Mouse (Mus musculus) layer of hippocampus, adult 2 months (tissue): ENCODE measurements around the gene Mok. TPM values are rescaled to one million over a fixed set of nuclear protein-coding genes. Genes with fewer than 3 reads are reported as not detected.

Experiments used
- DNase-seq, 2 experiments: peaks; one replicate each; pipeline ENCODE4 v3.0.0; 2022; ENCODE audit warnings: low spot score in 2 of 2
- H3K27ac ChIP-seq: fragments of 200-600 bp; 2 replicates; pipeline ENCODE4 v1.8.1; 2022
- H3K4me3 ChIP-seq: fragments of 200-600 bp; 2 replicates; pipeline ENCODE4 v1.8.1; 2022; ENCODE audit warnings: mild to moderate bottlenecking
- CTCF ChIP-seq: fragments of 200-600 bp; conservative IDR thresholded peaks from 2 replicates; pipeline ENCODE4 v1.8.1; 2022; ENCODE audit warnings: antibody characterized with exemption, mild to moderate bottlenecking, moderate library complexity
- total RNA-seq, 2 experiments: library from RNA; stranded (reverse); gene quantifications; 2 replicates each; pipeline ENCODE4 v1.2.3; 2021

Gene Mok
- total RNA-seq, 2 experiments from 2014 or later, result 10.4 to 13.7 TPM

DNA sequence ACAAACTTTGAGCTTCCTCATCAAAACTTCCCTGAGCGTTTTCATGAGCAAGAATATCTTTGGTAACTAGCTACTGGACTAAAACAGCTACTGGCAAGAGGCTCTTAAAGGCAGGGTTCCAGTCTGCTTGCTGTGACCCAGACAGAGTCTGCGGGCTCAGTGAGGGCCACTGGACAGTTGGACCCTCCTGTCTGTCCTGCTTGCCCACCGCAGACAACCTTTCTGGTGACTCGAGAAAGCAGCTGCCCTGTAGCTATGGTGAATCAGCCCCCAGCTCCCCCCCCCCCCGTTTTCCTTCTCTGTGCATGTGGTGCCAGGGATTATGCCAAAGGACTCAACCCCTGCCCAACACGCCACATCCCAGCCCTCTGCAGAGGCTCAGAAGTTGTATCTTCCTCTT is 43.5 kb downstream of the Mok start:
- H3K27ac ChIP-seq, result peak overlapping the region; percentile 39; the same call in 1 of the 2 replicates
- no peak overlapping the region for H3K4me3 ChIP-seq
- no peak for TF ChIP-seq CTCF
- no peak for DNase-seq

DNA sequence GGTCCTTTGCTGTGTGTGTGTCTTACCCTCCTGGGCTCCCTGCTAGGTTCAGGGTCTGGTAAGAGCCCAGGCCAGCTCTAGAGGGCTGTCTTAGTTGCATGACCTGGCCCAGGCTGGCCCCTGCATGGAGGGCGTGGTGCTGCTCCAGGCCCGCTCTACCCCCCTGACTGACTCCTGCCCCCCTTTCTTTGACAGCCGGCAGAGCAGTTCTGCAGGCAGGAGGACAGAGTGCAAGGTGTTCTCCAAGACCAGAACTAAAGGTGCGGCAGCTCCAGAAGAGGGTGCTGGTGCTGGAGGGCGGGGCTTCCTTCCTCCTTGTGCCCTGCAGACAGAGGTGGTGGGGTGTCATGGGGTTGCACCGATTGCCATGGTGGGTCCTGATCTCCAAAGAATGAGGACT is 44.0 kb downstream of the Mok start:
- no peak for DNase-seq
- TF ChIP-seq CTCF, result no peak
- H3K4me3 ChIP-seq, result no peak overlapping the region
- peak overlapping the region; percentile 39; the same call in 1 of the 2 replicates for H3K27ac ChIP-seq

DNA sequence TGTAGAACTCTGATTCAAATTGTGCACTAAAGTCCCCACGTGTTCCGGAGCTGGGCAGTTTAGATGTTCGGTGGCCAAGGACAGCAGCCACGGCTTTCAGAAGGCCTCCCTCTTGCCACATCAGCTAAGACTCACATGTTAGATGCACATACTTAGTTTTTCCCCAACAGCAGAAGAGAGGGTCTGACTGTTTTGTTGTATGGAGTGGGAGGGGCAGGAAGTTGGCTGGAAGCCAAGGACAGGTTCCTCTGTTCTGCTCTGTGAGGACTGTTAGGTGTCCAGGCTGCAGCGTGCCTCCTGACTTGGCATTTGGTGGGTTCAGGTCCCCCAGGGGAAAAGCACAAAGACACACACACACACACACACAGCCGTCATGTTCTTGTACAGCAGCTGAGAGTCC is 45.7 kb downstream of the Mok start:
- no peak for TF ChIP-seq CTCF
- no peak overlapping the region for H3K4me3 ChIP-seq
- no peak overlapping the region for H3K27ac ChIP-seq

DNA sequence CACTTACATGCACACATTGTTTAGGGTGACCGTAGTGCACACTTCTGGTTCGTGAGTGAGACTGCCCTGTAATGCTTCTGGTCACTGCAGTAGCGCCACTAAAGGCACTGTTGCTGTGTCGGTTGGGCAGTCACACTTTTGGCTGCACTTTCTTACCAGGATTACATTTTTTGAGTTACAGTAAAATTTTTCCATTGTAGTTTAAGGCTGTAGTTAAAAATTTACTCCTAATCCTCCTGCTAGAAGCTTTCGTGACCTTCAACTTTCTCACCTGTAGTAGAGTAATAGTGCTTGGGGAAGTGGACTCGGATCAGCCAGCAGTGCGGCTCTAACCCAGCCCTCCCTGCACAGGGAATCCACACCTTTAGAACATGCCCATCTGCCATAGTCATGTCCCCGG is 49.7 kb downstream of the Mok start:
- DNase-seq, result no peak
- TF ChIP-seq CTCF, result no peak
- peak overlapping the region; percentile 24; the same call in 1 of the 2 replicates for H3K27ac ChIP-seq
- H3K4me3 ChIP-seq, result no peak overlapping the region

More for the DNA sequence above, 45.7 kb downstream of the Mok start:
- DNase-seq, result no peak

DNA sequence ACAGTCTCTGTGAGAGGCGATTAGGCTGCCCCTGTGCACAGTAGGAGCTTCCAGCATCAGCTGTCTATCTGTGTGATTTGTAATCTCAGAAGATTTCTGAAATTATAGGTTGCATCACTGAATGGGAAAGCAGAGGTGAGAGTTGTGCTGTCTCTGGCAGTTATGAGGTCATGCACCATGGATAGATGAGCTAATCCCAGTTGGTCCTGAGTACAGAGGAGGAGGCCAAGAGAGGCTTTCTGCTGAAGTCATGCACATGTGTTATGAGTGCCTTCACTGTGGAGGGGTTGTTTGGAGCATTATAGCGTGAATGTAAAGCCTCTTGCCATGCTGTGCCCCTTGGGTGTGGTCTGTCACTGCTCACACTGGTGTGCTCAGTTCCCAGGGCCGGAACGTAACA is 50.2 kb downstream of the Mok start:
- Histone ChIP-seq H3K27ac (peak overlapping the region; percentile 24; the same call in 1 of the 2 replicates), H3K4me3 (no peak overlapping the region)
- no peak for TF ChIP-seq CTCF
- DNase-seq, result no peak

DNA sequence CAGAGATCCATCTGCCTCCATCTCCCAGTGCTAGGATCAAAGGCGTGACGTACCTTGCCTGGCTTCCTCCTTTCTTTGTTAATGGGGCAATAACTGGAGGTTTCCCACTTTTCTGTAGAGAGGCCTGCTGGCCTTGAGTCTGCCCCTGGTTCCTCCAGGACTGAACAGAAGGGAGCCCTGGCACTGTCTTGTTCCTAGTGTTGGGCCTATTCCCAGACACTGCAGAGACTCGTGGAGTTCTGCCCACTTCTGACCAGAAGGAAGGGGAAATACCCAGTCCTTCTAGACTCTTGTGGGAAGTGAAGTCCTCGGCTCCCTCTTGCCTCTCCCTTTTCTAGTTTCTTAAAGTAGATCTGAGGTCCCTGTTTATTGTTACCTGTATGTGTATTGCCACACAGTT is 54.5 kb downstream of the Mok start:
- peak in 1 of 2 experiments; percentile 55 for DNase-seq
- Histone ChIP-seq H3K27ac (peak overlapping the region; percentile 64), H3K4me3 (no peak overlapping the region)
- TF ChIP-seq CTCF, result no peak

DNA sequence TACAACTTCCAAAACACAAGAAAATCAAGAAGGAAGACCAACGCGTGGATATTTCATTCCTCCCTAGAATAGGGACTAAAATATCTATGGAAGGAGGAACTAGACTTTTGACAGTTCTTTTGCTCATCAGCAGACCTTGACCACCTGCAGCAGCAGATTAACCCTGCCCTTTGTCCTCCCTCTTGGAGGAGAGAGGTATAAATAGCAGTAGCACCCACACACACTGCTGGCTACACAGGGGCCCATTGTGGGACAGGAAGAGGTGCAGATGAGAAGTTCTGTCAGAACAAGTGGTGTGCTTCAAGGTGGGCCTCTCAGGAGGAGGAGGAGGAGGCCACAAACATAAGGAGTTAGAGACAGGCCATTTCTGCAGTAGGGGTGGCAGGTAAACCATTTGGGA is 56.5 kb downstream of the Mok start:
- H3K27ac ChIP-seq, result no peak overlapping the region
- H3K4me3 ChIP-seq, result no peak overlapping the region
- no peak for TF ChIP-seq CTCF
- no peak for DNase-seq

DNA sequence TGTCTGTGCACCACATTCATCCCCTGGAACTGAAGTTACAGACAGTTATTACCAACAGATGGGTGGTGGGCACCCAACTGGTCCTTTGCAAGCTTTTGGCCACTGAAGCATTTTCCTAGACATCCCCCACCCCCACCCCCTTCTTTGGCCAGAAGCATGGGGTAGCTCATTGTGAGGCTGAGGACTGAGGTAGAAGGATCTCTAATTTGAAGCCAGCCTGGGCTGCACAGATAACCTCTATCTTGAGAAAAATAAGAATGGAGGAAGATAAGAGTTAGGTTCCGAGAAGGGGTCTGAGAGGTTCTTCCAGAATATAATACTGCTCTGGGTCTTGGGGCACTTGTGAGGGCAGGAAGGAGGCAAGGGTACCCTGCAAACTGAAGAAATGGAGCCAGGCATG is 58.5 kb downstream of the Mok start:
- no peak for TF ChIP-seq CTCF
- Histone ChIP-seq H3K4me3 (no peak overlapping the region), H3K27ac (peak overlapping the region; percentile 86)
- no peak for DNase-seq

DNA sequence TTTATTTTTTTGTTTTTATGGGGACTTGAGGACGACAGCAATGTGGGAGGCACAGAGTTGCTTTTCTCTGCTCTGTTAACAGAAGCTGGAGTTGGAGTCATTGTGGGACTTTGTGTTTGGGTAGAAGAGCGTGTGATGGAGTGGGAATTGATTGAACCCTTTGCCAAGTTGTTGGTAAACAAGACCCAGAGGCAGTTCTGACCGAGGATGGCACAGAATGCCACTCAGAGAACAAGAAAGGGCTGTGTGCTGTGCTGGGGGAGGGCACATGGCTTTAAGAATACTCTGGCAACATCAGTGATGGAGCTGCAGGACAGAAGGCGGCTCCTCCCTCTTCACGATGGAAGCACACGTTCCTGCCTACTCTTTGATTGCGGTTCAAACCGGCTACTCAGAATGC is 59.6 kb downstream of the Mok start:
- DNase-seq, result peak; percentile 34 to 69
- Histone ChIP-seq H3K4me3 (no peak overlapping the region), H3K27ac (peak overlapping the region; percentile 86)
- no peak for TF ChIP-seq CTCF

DNA sequence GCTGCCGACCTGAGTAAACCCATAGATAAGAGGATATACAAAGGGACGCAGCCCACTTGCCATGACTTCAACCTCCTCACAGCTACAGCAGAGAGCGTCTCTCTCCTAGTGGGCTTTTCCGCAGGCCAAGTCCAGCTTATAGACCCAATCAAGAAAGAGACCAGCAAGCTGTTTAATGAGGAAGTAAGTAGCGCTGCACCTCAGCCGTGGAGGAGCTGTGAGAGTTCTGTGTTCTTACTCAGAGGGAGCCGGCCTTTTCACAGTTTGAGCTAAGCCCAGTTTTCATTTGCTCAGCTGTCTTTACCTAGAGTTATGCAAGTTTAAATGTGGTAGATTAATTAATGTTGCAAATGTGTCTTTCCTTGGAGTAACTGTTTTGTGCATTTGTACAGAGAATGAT is 61.4 kb downstream of the Mok start:
- Histone ChIP-seq H3K27ac (peak overlapping the region; percentile 86), H3K4me3 (no peak overlapping the region)
- no peak for DNase-seq
- no peak for TF ChIP-seq CTCF

DNA sequence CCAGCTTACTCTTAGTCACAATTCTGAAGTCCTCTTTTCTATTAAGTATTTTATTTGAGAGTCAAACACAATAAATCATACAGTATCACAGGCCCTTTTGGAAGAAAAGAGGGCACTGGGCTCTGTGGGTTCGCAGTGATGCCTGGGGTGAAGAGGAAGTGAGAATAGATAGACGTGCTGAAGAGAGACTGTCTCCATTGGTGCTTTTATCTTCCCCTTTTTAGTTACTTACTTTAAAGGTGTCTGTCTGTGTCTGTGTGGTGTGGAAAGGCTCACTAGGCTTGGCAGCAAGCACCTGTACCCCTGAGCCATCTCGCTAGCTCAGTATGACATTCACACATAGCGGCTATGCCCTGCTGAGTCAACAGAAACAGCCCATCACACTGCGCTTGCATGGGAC is 62.9 kb downstream of the Mok start:
- Histone ChIP-seq H3K4me3 (no peak overlapping the region), H3K27ac (peak overlapping the region; percentile 86)
- DNase-seq, result no peak
- TF ChIP-seq CTCF, result no peak

DNA sequence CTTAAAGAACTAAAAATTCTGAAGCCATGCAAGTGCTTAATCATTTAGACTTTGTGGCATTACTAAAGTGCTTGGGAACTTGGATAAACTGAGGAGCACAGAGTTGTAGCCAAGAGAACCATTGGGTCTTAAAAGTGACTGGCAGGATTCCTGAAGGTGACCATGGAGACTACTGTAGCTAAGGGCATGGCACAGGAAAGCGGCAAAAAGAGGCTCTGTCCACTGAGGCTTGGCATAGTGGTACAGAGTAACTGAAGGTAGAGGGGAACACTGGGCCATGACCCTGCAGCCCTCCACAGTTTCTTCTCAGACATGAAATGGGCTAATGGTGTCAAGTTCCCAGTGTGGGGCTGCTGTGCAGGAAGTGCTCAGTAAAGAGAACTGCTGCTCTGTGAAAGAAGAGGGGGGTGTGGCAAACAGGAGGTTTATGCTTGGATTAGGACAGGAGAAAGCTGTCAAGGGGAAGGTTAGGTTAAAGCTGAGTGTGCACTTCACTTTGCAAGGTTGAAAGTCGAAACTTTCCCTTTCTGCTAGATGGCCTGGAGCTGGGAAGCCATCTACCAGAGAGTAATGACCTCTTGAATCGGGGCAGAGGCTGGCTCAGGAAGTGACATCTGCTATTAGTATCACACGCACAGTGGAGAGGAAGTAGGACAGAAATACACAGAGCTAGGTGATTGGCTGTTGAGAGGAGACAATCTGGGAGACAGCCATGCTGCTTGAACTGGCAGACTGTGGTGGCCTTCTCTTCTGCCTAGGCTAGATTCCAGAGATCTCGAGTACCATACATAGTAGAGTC is 64.9 kb downstream of the Mok start:
- DNase-seq, result no peak
- TF ChIP-seq CTCF, result no peak
- peak overlapping the region; percentile 53 for H3K27ac ChIP-seq
- H3K4me3 ChIP-seq, result no peak overlapping the region

DNA sequence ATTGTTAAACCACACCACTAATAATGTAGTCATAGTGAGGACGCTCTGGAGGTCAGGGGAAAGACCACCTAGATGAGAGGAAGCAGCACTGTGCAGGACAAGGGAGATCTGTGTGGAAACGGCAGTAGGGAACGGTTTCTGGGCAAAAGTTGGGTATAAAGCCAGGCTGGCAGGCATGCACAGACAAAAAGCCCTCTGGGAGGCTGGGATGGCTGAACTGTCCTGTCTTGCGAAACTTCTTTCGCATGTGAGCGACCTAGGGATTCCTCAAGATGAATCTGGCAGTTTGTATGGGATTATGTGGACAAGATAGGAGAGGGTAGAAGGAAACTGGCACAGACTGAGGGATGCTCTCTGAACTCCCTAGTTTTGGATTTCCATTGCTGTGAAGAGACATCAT is 68.8 kb downstream of the Mok start:
- no peak for DNase-seq
- no peak for TF ChIP-seq CTCF
- peak overlapping the region; percentile 24; the same call in 1 of the 2 replicates for H3K27ac ChIP-seq
- no peak overlapping the region for H3K4me3 ChIP-seq
